Mouse (Mus musculus) heart, adult 2 months (tissue): Measurements from ENCODE around the gene Man1c1.

Experiments
- CTCF ChIP-seq: fragments of 200-600 bp; IDR thresholded peaks from 2 replicates; pipeline ENCODE4 v1.8.1; 2022; ENCODE audit warnings: antibody characterized with exemption, mild to moderate bottlenecking, moderate library complexity
- EP300 ChIP-seq: fragments of 200-500 bp; IDR thresholded peaks from 2 replicates; pipeline ENCODE4 v1.6.1; 2011; ENCODE audit warnings: low read depth, low read length, control low read depth; ENCODE audit not compliant: insufficient read depth
- POLR2A ChIP-seq: fragments of 200-500 bp; IDR thresholded peaks from 2 replicates; pipeline ENCODE4 v1.6.1; 2011; ENCODE audit warnings: mild to moderate bottlenecking, low read depth, low read length, control low read depth; ENCODE audit not compliant: insufficient read depth

DNA sequence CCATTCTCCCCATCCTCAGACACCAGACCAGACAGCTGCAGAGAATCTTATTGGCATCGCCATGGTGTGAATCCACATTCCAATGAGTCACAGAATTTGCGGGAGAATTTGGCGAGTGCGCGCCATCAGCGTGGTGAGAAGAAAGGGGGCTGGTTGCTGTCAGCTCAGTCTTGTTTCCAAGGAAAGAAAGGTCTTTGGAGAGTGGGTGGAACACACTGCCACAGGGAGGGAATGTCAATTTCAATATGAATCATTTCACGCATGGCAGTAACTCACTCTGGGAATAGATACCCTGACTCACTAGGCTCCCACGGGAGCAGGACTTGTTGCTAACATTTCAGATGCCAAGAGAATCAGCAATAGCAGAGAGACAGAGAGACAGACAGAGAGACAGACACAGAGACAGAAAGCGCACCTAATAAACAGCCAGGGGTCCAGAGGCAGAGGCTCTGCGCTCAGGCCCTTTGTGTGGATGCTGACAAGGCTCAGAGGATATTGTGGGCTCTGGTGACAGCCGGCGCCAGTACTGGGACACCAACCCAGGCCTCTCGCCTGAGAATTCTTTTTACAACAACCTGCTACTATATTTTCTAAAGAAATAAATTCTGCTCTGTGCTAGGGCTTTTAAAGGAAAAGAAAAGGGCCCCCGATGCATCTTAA lies 72.5 kb downstream of the Man1c1 start:
- TF ChIP-seq POLR2A: no peak
- no peak for TF ChIP-seq EP300
- no peak for TF ChIP-seq CTCF
